Mouse (Mus musculus): ENCODE results near the gene Gm4498.
"Not testable (repeated sequence)": the region's sequence is repeated elsewhere in the genome, so short reads cannot be mapped to it uniquely, and the experiment has no call there.

Gene Gm4498

DNA sequence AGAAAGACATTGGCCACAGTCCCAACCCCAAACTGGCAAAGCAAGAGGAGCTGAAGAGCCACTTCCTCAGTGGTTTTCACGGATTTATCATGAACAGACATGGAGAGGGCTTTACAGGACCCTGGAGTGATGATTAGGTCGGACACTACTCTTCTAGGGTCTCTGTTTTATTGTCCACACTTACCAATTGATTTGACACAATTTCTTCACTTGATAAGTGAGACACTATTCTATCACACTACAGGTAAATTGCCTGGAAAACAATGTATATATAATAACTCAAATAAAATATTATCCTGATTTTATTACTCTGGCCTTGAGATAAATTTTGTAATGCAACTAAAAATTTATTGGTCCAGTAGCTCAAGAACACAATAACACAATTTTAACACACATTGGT lies at the start of gene Gm4498:
TSS of gene Gm4498 (minus strand) at position 101 of the 400 bp plus-strand sequence.
- DNase-seq (ENCODE audit: low spot score) = not testable (repeated sequence)

- not testable (repeated sequence) for DNase-seq (ENCODE audit: low spot score)
Measured at GRCm38 (mm10) chr7:20262734-20263133, 29.1 kb upstream of the Gm4498 start, which contains the start of gene Gm5890. TSS of gene Gm5890 (minus strand) at chr7:20262834.

DNA sequence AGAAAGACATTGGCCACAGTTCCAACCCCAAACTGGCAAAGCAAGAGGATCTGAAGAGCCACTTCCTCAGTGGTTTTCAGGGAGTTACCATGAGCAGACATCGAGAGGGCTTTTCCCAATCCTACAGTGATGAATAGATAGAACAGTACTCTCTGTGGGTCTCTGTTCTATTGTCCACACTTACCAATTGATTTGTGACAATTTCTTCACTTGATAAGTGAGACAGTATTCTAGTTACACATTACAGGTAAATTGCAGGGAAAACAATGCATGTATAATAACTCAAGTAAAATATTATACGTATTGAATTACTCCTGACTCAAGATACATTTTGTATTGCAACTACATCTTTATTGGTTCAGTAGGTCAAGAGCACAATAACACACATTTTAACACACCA lies 28.1 kb downstream of the Gm4498 start, which contains the start of gene Gm6164:
TSS of gene Gm6164 (minus strand) at position 101 of the 400 bp plus-strand sequence.
- DNase-seq (ENCODE audit: low spot score) = not testable (repeated sequence)

GRCm38 (mm10) chr7:20193410-20193809 lies 40.2 kb downstream of the Gm4498 start, which contains the start of gene Vmn1r95:
TSS of gene Vmn1r95 (plus strand) at chr7:20193710.
- not testable (repeated sequence) for DNase-seq (ENCODE audit: low spot score)

All from ovary, postnatal 14 days (tissue).